Mouse (Mus musculus) small intestine, adult 2 months (tissue): ENCODE data around the gene Fgr.

Source experiments
- CTCF ChIP-seq: fragments of 200-500 bp; IDR thresholded peaks from 2 replicates; pipeline ENCODE4 v1.5.1; 2012; ENCODE audit warnings: low read depth, mild to moderate bottlenecking, control low read depth, inconsistent platforms, low read length, moderate library complexity, mixed read lengths; ENCODE audit not compliant: insufficient replicate concordance, insufficient read length; ENCODE audit errors: extremely low read depth
- POLR2A ChIP-seq: fragments of 200-500 bp; IDR thresholded peaks from 2 replicates; pipeline ENCODE4 v1.6.1; 2012; ENCODE audit warnings: low read depth, mild to moderate bottlenecking, control low read depth, inconsistent platforms, low read length, moderate library complexity

- TF ChIP-seq CTCF = no peak
- TF ChIP-seq POLR2A = no peak
Observed at GRCm38 (mm10) chr4:132943088-132943487, 30.8 kb upstream of the Fgr start.
